Mouse (Mus musculus): Measurements from ENCODE around the gene Spag5. TPM values are rescaled to one million over a fixed set of nuclear protein-coding genes. Genes with fewer than 3 reads are reported as not detected.

The Spag5 gene
- polyA plus RNA-seq, 1 experiment from 2014 or later: 34.1 TPM

DNA sequence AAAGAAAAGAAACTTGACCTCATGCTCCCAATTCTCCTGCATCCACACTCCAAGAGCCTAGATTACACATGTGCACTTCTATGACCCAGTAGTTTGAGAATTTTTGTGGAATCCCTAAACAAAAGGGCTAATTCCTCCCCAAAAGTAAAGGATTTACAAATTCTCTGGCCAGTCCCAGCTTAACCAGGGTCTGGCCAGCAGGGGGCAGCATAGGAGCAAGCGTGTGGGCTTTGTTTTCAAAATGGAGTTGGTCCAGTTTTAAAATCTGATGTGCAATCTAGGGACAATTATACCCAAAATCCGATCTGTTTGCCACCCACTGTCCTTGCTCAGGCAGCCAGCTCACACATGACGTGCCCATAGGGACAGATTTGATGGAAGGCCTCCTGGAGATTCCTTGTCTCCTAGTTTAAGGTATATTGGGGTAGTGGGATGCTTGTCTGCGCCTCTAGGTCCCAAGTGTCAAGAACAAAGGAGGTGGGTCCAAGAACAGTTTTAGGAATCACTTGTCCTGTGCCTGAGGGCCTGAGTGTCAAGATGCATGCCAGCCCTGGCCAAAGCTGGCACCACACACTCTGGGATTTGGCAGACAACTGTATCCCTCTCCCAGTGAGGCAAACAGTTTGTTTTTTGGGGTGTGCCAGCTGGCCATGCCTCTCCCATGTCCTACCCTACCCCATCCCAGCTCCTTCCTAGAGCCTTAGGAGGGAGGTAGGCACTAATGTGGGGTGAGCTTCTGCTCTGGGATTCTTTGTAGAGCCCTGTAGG, 54.3 kb downstream of the Spag5 start:
- 36% methylated on average over 4 of the region's 4 CpGs for WGBS
- Histone ChIP-seq H3K27ac (ENCODE audit: low read depth) (no peak overlapping the region), H3K27me3 (replicated peaks; ENCODE audit: control insufficient read depth, insufficient read depth, low read length) (no peaks in the 10 kb centered on the region), H3K4me2 (ENCODE audit: low read length) (no peak overlapping the region), H3K9ac (ENCODE audit: low read length) (no peak overlapping the region), H3K36me3 (ENCODE audit: control insufficient read depth, insufficient read depth, low read length) (no peaks in the 10 kb centered on the region), H3K9me3 (ENCODE audit: control insufficient read depth, low read length) (no peaks in the 10 kb centered on the region), H3K4me3 (ENCODE audit: low read depth, low read length) (no peak overlapping the region), H3K4me1 (replicated peaks; ENCODE audit: control insufficient read depth, insufficient read depth, low read length) (no peaks in the 10 kb centered on the region)
- ATAC-seq (replicated peaks; ENCODE audit: low FRiP score, low TSS enrichment, low read depth) (no peak), DNase-seq (ENCODE audit: low spot score) (peak; percentile 88)

DNA sequence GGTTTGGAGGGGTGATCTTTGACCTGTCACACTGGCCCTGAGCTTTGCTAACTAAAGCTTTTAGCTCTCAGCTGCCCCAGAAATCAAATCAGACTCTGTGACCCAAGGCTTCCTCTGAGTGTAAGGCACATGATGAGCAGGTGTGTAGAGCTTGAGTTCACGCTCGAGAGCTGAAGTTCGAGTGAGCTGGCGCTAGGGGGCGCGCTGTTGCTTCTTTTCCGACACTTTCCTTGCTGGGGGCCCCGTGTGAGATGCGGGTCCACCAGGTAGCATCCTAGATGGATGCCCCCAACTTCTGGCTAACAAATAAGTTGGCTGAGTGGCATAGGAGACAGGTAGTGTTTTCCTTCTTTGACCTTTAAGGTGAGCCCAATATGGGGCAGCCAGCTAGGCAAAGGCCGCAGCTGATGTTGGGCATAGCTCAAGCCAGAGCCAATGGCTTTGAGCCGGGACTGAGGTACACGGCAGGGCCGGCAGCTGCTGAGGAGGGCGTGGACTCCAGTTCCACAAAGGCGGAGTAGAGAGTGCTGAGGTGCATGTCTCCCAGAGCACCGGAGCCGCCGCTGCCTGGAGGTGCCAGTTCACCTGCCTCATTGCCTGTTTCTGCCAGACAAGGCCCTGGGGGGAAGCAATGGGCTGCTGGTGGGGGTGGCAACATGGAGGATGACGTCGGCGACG, 57.1 kb downstream of the Spag5 start:
- DNase-seq (ENCODE audit: low spot score): no peak

DNA sequence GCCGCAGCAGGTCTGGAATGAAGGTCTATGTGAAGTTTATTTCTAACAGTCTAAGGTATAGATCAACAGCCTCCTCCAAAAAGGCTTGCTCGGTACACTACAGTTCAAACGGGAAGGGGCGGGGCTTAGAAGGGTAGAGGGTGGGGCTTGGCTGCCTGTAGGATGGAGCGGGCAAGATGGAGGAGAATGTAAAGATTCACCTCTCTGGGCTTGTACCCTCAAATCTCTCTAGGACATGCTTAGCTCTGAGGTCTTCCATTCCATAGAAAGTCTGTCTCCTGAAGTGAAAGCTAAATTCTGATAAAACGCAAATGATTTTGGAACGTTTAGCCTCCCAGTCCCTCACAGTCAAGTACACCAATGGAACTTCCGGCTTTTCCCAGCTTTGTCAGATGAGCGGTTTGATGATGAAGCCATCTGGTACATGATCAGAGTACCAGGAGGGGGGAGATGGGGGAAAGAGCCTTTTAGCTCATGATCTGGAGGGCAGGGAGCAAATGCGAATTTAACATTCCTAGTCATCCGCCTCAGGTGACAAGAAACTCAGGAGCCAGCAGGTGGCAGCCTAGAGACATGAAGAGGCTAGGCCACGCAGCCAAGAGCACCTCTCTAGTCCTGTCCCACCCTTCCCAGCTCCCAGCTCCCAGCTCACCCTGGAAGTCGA, 58.9 kb downstream of the Spag5 start:
- 12% methylated on average over 13 of the region's 13 CpGs for WGBS
- H3K27me3 ChIP-seq (replicated peaks; ENCODE audit: control insufficient read depth, insufficient read depth, low read length): no peaks in the 10 kb centered on the region
- no peaks in the 10 kb centered on the region for H3K36me3 ChIP-seq (ENCODE audit: control insufficient read depth, insufficient read depth, low read length)
- no peak overlapping the region for H3K9ac ChIP-seq (ENCODE audit: low read length)
- H3K4me2 ChIP-seq (ENCODE audit: low read length): peak overlapping the region; percentile 55
- no peaks in the 10 kb centered on the region for H3K4me1 ChIP-seq (replicated peaks; ENCODE audit: control insufficient read depth, insufficient read depth, low read length)
- DNase-seq (ENCODE audit: low spot score) (peak; percentile 85), ATAC-seq (replicated peaks; ENCODE audit: low FRiP score, low TSS enrichment, low read depth) (peak; percentile 64; the same call in 1 of the 2 replicates)
- no peak overlapping the region for H3K27ac ChIP-seq (ENCODE audit: low read depth)
- H3K9me3 ChIP-seq (ENCODE audit: control insufficient read depth, low read length): no peaks in the 10 kb centered on the region
- peak overlapping the region; percentile 31; the same call in 1 of the 2 replicates for H3K4me3 ChIP-seq (ENCODE audit: low read depth, low read length)

More for the DNA sequence above, 57.1 kb downstream of the Spag5 start:
- Histone ChIP-seq H3K27me3 (replicated peaks; ENCODE audit: control insufficient read depth, insufficient read depth, low read length) (no peaks in the 10 kb centered on the region), H3K4me1 (replicated peaks; ENCODE audit: control insufficient read depth, insufficient read depth, low read length) (no peaks in the 10 kb centered on the region), H3K27ac (ENCODE audit: low read depth) (no peak overlapping the region), H3K36me3 (ENCODE audit: control insufficient read depth, insufficient read depth, low read length) (no peaks in the 10 kb centered on the region), H3K9ac (ENCODE audit: low read length) (no peak overlapping the region), H3K9me3 (ENCODE audit: control insufficient read depth, low read length) (no peaks in the 10 kb centered on the region), H3K4me2 (ENCODE audit: low read length) (no peak overlapping the region), H3K4me3 (ENCODE audit: low read depth, low read length) (no peak overlapping the region)
- ATAC-seq (replicated peaks; ENCODE audit: low FRiP score, low TSS enrichment, low read depth): no peak
- 14% methylated on average over 22 of the region's 22 CpGs for WGBS

DNA sequence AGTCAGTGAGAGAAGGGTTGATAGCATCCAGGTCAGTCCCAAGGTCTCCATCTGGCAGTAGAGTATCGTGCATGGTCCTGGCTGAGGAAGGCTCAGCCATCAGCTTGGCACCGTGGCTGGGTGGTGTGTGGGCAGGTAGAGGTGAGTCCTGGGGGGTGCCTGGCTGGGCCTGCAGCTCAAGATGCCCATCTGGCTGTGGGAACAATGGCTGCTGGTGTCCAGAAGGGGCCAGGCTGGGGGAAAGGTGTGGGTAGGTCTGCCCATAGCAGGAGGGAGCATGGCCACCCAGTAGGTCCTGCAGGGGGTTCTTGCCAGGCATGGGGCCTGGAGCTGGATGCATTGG, 59.4 kb downstream of the Spag5 start:
- H3K9ac ChIP-seq (ENCODE audit: low read length): no peak overlapping the region
- H3K9me3 ChIP-seq (ENCODE audit: control insufficient read depth, low read length): no peaks in the 10 kb centered on the region
- no peak overlapping the region for H3K4me2 ChIP-seq (ENCODE audit: low read length)
- 47% methylated on average over 2 of the region's 2 CpGs for WGBS
- no peak overlapping the region for H3K4me3 ChIP-seq (ENCODE audit: low read depth, low read length)
- DNase-seq (ENCODE audit: low spot score) (no peak), ATAC-seq (replicated peaks; ENCODE audit: low FRiP score, low TSS enrichment, low read depth) (peak; percentile 8; the same call in 1 of the 2 replicates)
- no peaks in the 10 kb centered on the region for H3K4me1 ChIP-seq (replicated peaks; ENCODE audit: control insufficient read depth, insufficient read depth, low read length)
- no peak overlapping the region for H3K27ac ChIP-seq (ENCODE audit: low read depth)
- no peaks in the 10 kb centered on the region for H3K27me3 ChIP-seq (replicated peaks; ENCODE audit: control insufficient read depth, insufficient read depth, low read length)
- no peaks in the 10 kb centered on the region for H3K36me3 ChIP-seq (ENCODE audit: control insufficient read depth, insufficient read depth, low read length)

DNA sequence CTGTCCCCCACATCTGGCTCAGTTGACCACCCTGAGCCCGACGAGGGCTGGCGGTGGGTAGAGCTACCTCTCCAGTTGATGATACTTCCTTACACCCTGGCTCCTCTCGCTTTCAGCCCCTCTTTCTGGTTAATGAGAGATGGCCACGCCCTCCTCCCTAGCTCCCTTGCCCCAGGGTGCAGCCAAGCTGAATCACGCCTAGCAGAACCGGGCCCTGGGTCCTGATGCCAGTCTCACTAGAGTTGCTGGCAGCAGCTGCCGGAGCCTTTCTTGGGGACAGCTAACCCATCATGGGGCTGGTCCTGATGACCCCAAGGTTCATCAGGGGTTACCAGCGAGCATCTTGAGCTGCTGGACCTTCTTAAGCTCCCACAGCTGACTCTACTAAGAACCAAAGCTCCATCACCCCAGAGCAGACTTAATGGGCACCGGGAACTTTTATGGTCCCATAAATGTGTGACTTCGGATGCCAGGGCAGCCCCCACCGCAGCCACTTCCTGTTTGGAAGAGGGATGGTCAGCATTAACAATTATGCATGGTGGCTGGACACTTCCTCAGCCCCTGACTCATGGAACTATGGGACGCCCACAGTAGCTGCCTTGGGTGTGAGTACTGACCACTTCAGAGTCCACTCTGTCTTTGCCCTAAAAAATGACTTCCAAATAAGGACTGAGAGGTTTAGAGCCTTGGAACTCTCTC, 62.1 kb downstream of the Spag5 start:
- Histone ChIP-seq H3K36me3 (ENCODE audit: control insufficient read depth, insufficient read depth, low read length) (no peaks in the 10 kb centered on the region), H3K27ac (ENCODE audit: low read depth) (no peak overlapping the region), H3K27me3 (replicated peaks; ENCODE audit: control insufficient read depth, insufficient read depth, low read length) (no peaks in the 10 kb centered on the region), H3K4me2 (ENCODE audit: low read length) (no peak overlapping the region), H3K4me1 (replicated peaks; ENCODE audit: control insufficient read depth, insufficient read depth, low read length) (no peaks in the 10 kb centered on the region), H3K9me3 (ENCODE audit: control insufficient read depth, low read length) (no peaks in the 10 kb centered on the region), H3K9ac (ENCODE audit: low read length) (no peak overlapping the region), H3K4me3 (ENCODE audit: low read depth, low read length) (no peak overlapping the region)
- no peak for ATAC-seq (replicated peaks; ENCODE audit: low FRiP score, low TSS enrichment, low read depth)
- WGBS: 67% methylated on average over 13 of the region's 13 CpGs
- DNase-seq (ENCODE audit: low spot score): no peak

GRCm38 (mm10) chr11:78364103-78364502, 62.8 kb downstream of the Spag5 start:
- Histone ChIP-seq H3K27ac (ENCODE audit: low read depth) (no peak overlapping the region), H3K9me3 (ENCODE audit: control insufficient read depth, low read length) (no peaks in the 10 kb centered on the region), H3K4me1 (replicated peaks; ENCODE audit: control insufficient read depth, insufficient read depth, low read length) (no peaks in the 10 kb centered on the region), H3K4me2 (ENCODE audit: low read length) (no peak overlapping the region), H3K9ac (ENCODE audit: low read length) (no peak overlapping the region), H3K27me3 (replicated peaks; ENCODE audit: control insufficient read depth, insufficient read depth, low read length) (no peaks in the 10 kb centered on the region), H3K4me3 (ENCODE audit: low read depth, low read length) (no peak overlapping the region), H3K36me3 (ENCODE audit: control insufficient read depth, insufficient read depth, low read length) (no peaks in the 10 kb centered on the region)
- 17% methylated on average over 8 of the region's 8 CpGs for WGBS
- DNase-seq (ENCODE audit: low spot score) (no peak), ATAC-seq (replicated peaks; ENCODE audit: low FRiP score, low TSS enrichment, low read depth) (no peak)

DNA sequence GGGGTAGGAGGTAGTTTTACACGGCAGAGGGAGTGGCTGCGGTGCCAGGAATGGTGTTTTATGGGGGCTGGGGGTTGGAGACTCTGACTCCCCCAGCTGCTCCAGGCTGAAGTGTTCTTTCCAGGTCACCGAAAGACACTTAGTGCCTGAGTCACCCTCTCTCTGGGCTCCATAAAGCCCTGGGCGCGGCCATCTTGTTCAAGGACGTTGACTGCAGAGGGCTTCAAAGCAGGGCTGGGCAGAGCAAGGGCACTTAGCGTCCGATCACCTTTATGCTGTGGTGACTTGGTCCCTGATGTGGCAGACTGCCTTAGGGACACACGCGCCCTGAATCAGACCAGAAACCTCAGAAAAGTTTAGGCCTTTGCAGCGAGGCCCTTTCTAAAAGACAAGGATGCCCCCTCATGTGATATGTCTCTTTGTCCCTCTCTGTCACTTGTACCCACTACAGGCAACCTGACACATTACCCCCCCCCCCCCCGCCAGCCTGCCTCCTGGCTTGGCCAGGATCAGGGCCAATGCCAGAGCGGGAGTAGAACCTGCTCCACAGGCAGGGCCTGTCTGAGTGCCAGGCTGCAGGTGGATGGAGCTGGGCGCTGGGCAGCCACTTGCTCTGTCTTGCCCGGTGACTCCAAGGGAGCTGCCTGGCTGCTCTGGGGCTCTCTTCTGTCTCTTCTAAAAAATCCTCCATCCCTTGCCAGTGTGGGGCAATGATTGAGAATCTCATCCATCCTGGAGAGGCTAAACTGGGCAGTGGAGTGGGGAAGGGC, 66.3 kb downstream of the Spag5 start:
- no peak for DNase-seq (ENCODE audit: low spot score)
- no peaks in the 10 kb centered on the region for H3K27me3 ChIP-seq (replicated peaks; ENCODE audit: control insufficient read depth, insufficient read depth, low read length)
- H3K27ac ChIP-seq (ENCODE audit: low read depth): no peak overlapping the region
- 80% methylated on average over 14 of the region's 15 CpGs for WGBS
- ATAC-seq (replicated peaks; ENCODE audit: low FRiP score, low TSS enrichment, low read depth): no peak
- H3K9me3 ChIP-seq (ENCODE audit: control insufficient read depth, low read length): no peaks in the 10 kb centered on the region
- no peaks in the 10 kb centered on the region for H3K36me3 ChIP-seq (ENCODE audit: control insufficient read depth, insufficient read depth, low read length)
- no peak overlapping the region for H3K4me3 ChIP-seq (ENCODE audit: low read depth, low read length)
- H3K4me2 ChIP-seq (ENCODE audit: low read length): no peak overlapping the region
- no peaks in the 10 kb centered on the region for H3K4me1 ChIP-seq (replicated peaks; ENCODE audit: control insufficient read depth, insufficient read depth, low read length)
- no peak overlapping the region for H3K9ac ChIP-seq (ENCODE audit: low read length)

DNA sequence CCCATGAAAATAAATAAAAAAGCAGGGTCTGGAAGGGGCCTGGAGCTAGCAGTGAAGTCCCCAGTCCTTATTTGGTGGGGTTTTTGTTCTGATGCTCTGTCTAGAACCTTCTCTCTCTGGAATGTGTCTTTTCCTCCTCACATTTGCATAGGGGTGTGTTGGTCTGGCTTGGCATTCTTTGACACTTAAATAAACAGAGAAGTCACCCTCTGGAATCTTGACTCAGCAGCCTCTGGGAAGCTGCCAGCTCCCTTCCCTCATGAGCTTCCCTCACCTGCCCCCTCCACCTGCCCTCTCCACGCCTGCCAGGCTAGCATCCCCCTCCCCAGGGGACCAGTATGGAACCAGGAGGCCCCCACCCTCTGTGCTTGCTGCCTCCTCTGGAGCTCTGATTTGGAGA, 69.1 kb downstream of the Spag5 start:
- Histone ChIP-seq H3K27me3 (replicated peaks; ENCODE audit: control insufficient read depth, insufficient read depth, low read length) (no peaks in the 10 kb centered on the region), H3K36me3 (ENCODE audit: control insufficient read depth, insufficient read depth, low read length) (no peaks in the 10 kb centered on the region), H3K9me3 (ENCODE audit: control insufficient read depth, low read length) (no peaks in the 10 kb centered on the region), H3K27ac (ENCODE audit: low read depth) (no peak overlapping the region), H3K4me3 (ENCODE audit: low read depth, low read length) (no peak overlapping the region), H3K4me2 (ENCODE audit: low read length) (no peak overlapping the region), H3K9ac (ENCODE audit: low read length) (no peak overlapping the region), H3K4me1 (replicated peaks; ENCODE audit: control insufficient read depth, insufficient read depth, low read length) (no peaks in the 10 kb centered on the region)
- no peak for ATAC-seq (replicated peaks; ENCODE audit: low FRiP score, low TSS enrichment, low read depth)
- DNase-seq (ENCODE audit: low spot score): no peak
- 47% methylated on average over 1 of the region's 1 CpGs for WGBS
